Mouse (Mus musculus) MEL-GATA-1-ER (cell line): ENCODE measurements around the gene Olfr844.

Experiments used
- DNase-seq: peaks from one replicate; pipeline ENCODE4 v3.0.0-alpha.2; 2012; ENCODE audit warnings: low read depth; ENCODE audit errors: extremely low read depth

The Olfr844 gene

DNA sequence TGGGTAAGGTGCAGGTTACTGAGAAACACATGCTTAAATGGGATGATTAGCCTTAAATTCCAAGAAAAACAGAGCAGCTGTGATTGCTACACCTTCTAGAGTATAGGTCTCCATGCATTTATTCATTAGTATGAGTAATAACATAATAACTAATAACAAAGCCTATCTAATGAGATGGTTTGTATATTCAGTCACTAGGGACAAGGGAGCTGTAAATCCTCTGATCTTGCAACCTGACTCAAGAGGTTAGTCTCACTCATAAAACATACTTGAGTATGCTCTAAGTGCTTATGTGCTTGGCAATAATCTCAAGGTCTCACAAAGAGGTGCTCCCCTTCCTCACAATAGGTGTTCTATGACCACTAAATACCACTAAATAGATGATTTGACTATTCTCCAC lies at the start of gene Olfr844:
Gene Olfr844 (plus strand): TSS at position 301 of the 400 bp plus-strand sequence.
- no peak for DNase-seq

GRCm38 (mm10) chr9:19336157-19336556 lies 20.0 kb downstream of the Olfr844 start, which contains the start of gene Olfr845:
TSS of gene Olfr845 (plus strand) at chr9:19336457.
- no peak for DNase-seq

DNA sequence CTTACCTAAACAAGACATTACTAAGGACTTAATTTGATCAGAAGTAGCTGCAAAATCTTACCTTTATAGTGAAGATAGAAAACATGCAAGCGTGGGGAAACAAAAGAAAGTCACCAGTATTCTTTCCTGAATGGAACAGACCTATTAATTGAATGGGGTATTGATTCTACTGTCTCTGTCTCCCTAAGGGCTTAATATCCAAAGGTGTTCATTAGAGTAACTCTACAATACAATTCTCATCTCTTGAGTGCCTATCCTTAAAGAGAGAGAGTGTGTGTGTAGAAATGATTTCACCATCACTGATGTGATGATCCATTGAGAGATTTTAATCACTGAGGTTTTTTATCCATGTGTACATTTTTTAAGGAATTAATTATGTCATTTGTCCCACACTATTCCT lies 47.8 kb downstream of the Olfr844 start, which contains the start of gene Olfr846:
Gene Olfr846 (minus strand): TSS at position 101 of the 400 bp plus-strand sequence.
- DNase-seq, result no peak
